ENCODE assay signal across 30 mouse cellular contexts in the genomic region with DNA sequence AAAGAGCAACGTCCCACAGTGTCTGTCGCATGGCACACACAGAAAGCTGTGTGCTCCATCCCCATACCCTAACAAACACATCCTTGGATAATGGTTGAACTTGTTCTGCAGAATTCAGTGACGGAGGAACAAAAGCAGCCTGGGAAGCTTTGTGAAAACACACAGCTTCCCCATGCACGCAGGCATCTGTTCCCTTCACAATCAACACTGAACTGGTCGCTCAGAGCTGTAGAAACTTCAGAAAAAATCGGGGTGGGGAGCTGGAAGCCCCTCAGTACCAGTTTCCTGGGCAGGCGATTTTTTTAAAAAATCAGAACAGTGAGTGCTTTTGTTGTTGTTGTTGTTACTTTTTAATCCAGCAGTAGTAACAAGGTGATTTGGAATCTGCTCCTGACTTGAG. TPM values are rescaled to one million over a fixed set of nuclear protein-coding genes. Genes with fewer than 3 reads are reported as not detected.
DNase-seq lines count a peak whose midpoint lies in the region; ATAC-seq and TF ChIP-seq lines count a peak whose summit lies in the region.
"Had no signal": no experiment of that assay in that cellular context is flagged by ENCODE, and none has a peak within 500 bp of the region (broad histone marks: within the 10 kb centered on the region; RNA-seq: fewer than 3 reads in every experiment).

No protein-coding gene starts in this region.

- no peak for DNase-seq in forebrain, embryonic 11.5 days (ENCODE audit: low spot score)
- peak; percentile 22 for DNase-seq in forebrain, postnatal 0 days
- no peak for DNase-seq in forebrain, embryonic 10.5 days (ENCODE audit: extremely low spot score, low spot score)
- no peak for DNase-seq in midbrain, embryonic 10.5 days (ENCODE audit: low spot score)
- no peak for DNase-seq in midbrain, embryonic 11.5 days (ENCODE audit: low spot score, missing footprints)
- DNase-seq: adrenal gland, postnatal 10 days; adrenal gland, postnatal 36 days; B cell, adult 2 months; cerebellum, adult 11-12 months; cerebellum, adult 8-10 months; cerebellum, postnatal 10 days; cerebellum, postnatal 36 days; gastrocnemius, postnatal 10 days; gastrocnemius, postnatal 36 days; heart, adult 2 months; heart, postnatal 14 days; heart, postnatal 4 days; kidney, adult 2 months had no signal

- H3K4me1 ChIP-seq in forebrain, embryonic 11.5 days (replicated peaks; ENCODE audit: control insufficient read depth, insufficient read depth, low read length): no peaks in the 10 kb centered on the region
- H3K4me1 ChIP-seq in forebrain, embryonic 16.5 days (replicated peaks; ENCODE audit: control insufficient read depth, insufficient read depth, low read length): peaks cover 4% of the 10 kb centered on the region; the same call in 1 of the 2 replicates
- H3K4me1 ChIP-seq in forebrain, postnatal 0 days (ENCODE audit: insufficient read depth): 0 out of 2 replicates have a peak, but pooled peaks cover 6% of the 10 kb centered on the region
- H3K4me1 ChIP-seq in forebrain, embryonic 10.5 days: peaks cover 8% of the 10 kb centered on the region
- peaks cover 11% of the 10 kb centered on the region for H3K4me1 ChIP-seq in midbrain, embryonic 10.5 days
- H3K4me1 ChIP-seq in midbrain, embryonic 11.5 days (ENCODE audit: control insufficient read depth, insufficient read depth, low read length): no peaks in the 10 kb centered on the region
- no peaks in the 10 kb centered on the region for H3K4me1 ChIP-seq in midbrain, embryonic 15.5 days
- H3K4me1 ChIP-seq in midbrain, embryonic 16.5 days (ENCODE audit: control insufficient read depth, insufficient read depth, low read length): no peaks in the 10 kb centered on the region
- H3K4me1 ChIP-seq: embryonic facial prominence, embryonic 12.5 days; embryonic facial prominence, embryonic 15.5 days; hindbrain, embryonic 15.5 days had no signal

- H3K27me3 ChIP-seq in forebrain, embryonic 11.5 days (ENCODE audit: control insufficient read depth, insufficient read depth, low read length): no peaks in the 10 kb centered on the region
- no peaks in the 10 kb centered on the region for H3K27me3 ChIP-seq in forebrain, embryonic 16.5 days (replicated peaks; ENCODE audit: control insufficient read depth, insufficient read depth, low read length)
- no peaks in the 10 kb centered on the region for H3K27me3 ChIP-seq in forebrain, postnatal 0 days (ENCODE audit: insufficient read depth, low read length)
- no peaks in the 10 kb centered on the region for H3K27me3 ChIP-seq in forebrain, embryonic 10.5 days (ENCODE audit: poor library complexity, severe bottlenecking)
- H3K27me3 ChIP-seq in midbrain, embryonic 10.5 days (ENCODE audit: low read depth, poor library complexity, severe bottlenecking): no peaks in the 10 kb centered on the region
- no peaks in the 10 kb centered on the region for H3K27me3 ChIP-seq in midbrain, embryonic 11.5 days (ENCODE audit: control insufficient read depth, insufficient read depth, low read length)
- H3K27me3 ChIP-seq in midbrain, embryonic 15.5 days (replicated peaks): no peaks in the 10 kb centered on the region
- no peaks in the 10 kb centered on the region for H3K27me3 ChIP-seq in midbrain, embryonic 16.5 days (ENCODE audit: control insufficient read depth, insufficient read depth, low read depth, low read length)
- H3K27me3 ChIP-seq: CH12.LX; embryonic facial prominence, embryonic 12.5 days; embryonic facial prominence, embryonic 15.5 days; heart, embryonic 13.5 days; hindbrain, embryonic 15.5 days; Patski had no signal

- 25% methylated on average over 7 of the region's 7 CpGs for WGBS in forebrain, embryonic 11.5 days
- 9% methylated on average over 7 of the region's 7 CpGs for WGBS in forebrain, embryonic 16.5 days
- WGBS in forebrain, postnatal 0 days: 9% methylated on average over 7 of the region's 7 CpGs
- WGBS in forebrain, embryonic 10.5 days: 39% methylated on average over 7 of the region's 7 CpGs
- WGBS in midbrain, embryonic 10.5 days: 44% methylated on average over 7 of the region's 7 CpGs
- WGBS in midbrain, embryonic 11.5 days: 40% methylated on average over 7 of the region's 7 CpGs
- 22% methylated on average over 7 of the region's 7 CpGs for WGBS in midbrain, embryonic 15.5 days
- WGBS in midbrain, embryonic 16.5 days: 17% methylated on average over 7 of the region's 7 CpGs

- no peaks in the 10 kb centered on the region for H3K9me3 ChIP-seq in forebrain, embryonic 11.5 days (ENCODE audit: control insufficient read depth, low read length)
- no peaks in the 10 kb centered on the region for H3K9me3 ChIP-seq in forebrain, embryonic 16.5 days (ENCODE audit: control insufficient read depth, low read length)
- H3K9me3 ChIP-seq in forebrain, postnatal 0 days (ENCODE audit: low read length): no peaks in the 10 kb centered on the region
- H3K9me3 ChIP-seq in forebrain, embryonic 10.5 days: no peaks in the 10 kb centered on the region
- H3K9me3 ChIP-seq in midbrain, embryonic 10.5 days (replicated peaks): no peaks in the 10 kb centered on the region
- no peaks in the 10 kb centered on the region for H3K9me3 ChIP-seq in midbrain, embryonic 11.5 days (ENCODE audit: control insufficient read depth, low read length)
- H3K9me3 ChIP-seq in midbrain, embryonic 15.5 days: no peaks in the 10 kb centered on the region
- no peaks in the 10 kb centered on the region for H3K9me3 ChIP-seq in midbrain, embryonic 16.5 days (replicated peaks; ENCODE audit: control insufficient read depth, low read length, poor library complexity, severe bottlenecking)
- H3K9me3 ChIP-seq: embryonic facial prominence, embryonic 12.5 days; embryonic facial prominence, embryonic 15.5 days; heart, embryonic 10.5 days; heart, embryonic 13.5 days; hindbrain, embryonic 15.5 days had no signal

- H3K9ac ChIP-seq in forebrain, embryonic 11.5 days (ENCODE audit: low read length): no peak overlapping the region
- H3K9ac ChIP-seq in forebrain, embryonic 16.5 days (replicated peaks; ENCODE audit: low read depth, low read length): no peak overlapping the region
- H3K9ac ChIP-seq in forebrain, postnatal 0 days: no peak overlapping the region
- no peak overlapping the region for H3K9ac ChIP-seq in midbrain, embryonic 11.5 days (ENCODE audit: low read length)
- no peak overlapping the region for H3K9ac ChIP-seq in midbrain, embryonic 15.5 days
- H3K9ac ChIP-seq in midbrain, embryonic 16.5 days (ENCODE audit: low read depth, low read length): no peak overlapping the region
- H3K9ac ChIP-seq: embryonic facial prominence, embryonic 12.5 days; embryonic facial prominence, embryonic 15.5 days; heart, embryonic 13.5 days; hindbrain, embryonic 15.5 days had no signal

- no peaks in the 10 kb centered on the region for H3K36me3 ChIP-seq in forebrain, embryonic 11.5 days (ENCODE audit: control insufficient read depth, insufficient read depth, low read length)
- H3K36me3 ChIP-seq in forebrain, embryonic 16.5 days (ENCODE audit: control insufficient read depth, insufficient read depth): no peaks in the 10 kb centered on the region
- no peaks in the 10 kb centered on the region for H3K36me3 ChIP-seq in forebrain, postnatal 0 days (ENCODE audit: insufficient read depth)
- no peaks in the 10 kb centered on the region for H3K36me3 ChIP-seq in forebrain, embryonic 10.5 days (replicated peaks)
- H3K36me3 ChIP-seq in midbrain, embryonic 10.5 days: no peaks in the 10 kb centered on the region
- H3K36me3 ChIP-seq in midbrain, embryonic 11.5 days (ENCODE audit: control insufficient read depth, insufficient read depth, low read length): no peaks in the 10 kb centered on the region
- no peaks in the 10 kb centered on the region for H3K36me3 ChIP-seq in midbrain, embryonic 15.5 days (replicated peaks)
- H3K36me3 ChIP-seq in midbrain, embryonic 16.5 days (ENCODE audit: control insufficient read depth, insufficient read depth, low read length): no peaks in the 10 kb centered on the region
- H3K36me3 ChIP-seq: embryonic facial prominence, embryonic 12.5 days; embryonic facial prominence, embryonic 15.5 days; heart, embryonic 10.5 days; heart, embryonic 13.5 days; hindbrain, embryonic 15.5 days had no signal

- H3K4me3 ChIP-seq in forebrain, embryonic 11.5 days (ENCODE audit: low read depth, low read length): no peak overlapping the region
- no peak overlapping the region for H3K4me3 ChIP-seq in forebrain, embryonic 16.5 days (replicated peaks; ENCODE audit: low read length)
- H3K4me3 ChIP-seq in forebrain, postnatal 0 days (ENCODE audit: low read depth, low read length): no peak overlapping the region
- no peak overlapping the region for H3K4me3 ChIP-seq in forebrain, embryonic 10.5 days
- H3K4me3 ChIP-seq in midbrain, embryonic 10.5 days: no peak overlapping the region
- no peak overlapping the region for H3K4me3 ChIP-seq in midbrain, embryonic 11.5 days (ENCODE audit: low read depth, low read length)
- H3K4me3 ChIP-seq in midbrain, embryonic 15.5 days: no peak overlapping the region
- no peak overlapping the region for H3K4me3 ChIP-seq in midbrain, embryonic 16.5 days (ENCODE audit: low read depth, low read length)
- H3K4me3 ChIP-seq: embryonic facial prominence, embryonic 12.5 days; embryonic facial prominence, embryonic 15.5 days; heart, adult 2 months; heart, embryonic 10.5 days; heart, embryonic 13.5 days; hindbrain, embryonic 15.5 days had no signal

- H3K4me2 ChIP-seq in forebrain, embryonic 11.5 days (ENCODE audit: low read depth, low read length, severe bottlenecking): no peak overlapping the region
- H3K4me2 ChIP-seq in forebrain, embryonic 16.5 days (ENCODE audit: low read length): no peak overlapping the region
- H3K4me2 ChIP-seq in forebrain, postnatal 0 days (ENCODE audit: low read depth): no peak overlapping the region
- H3K4me2 ChIP-seq in midbrain, embryonic 11.5 days: no peak overlapping the region
- H3K4me2 ChIP-seq in midbrain, embryonic 15.5 days: no peak overlapping the region
- no peak overlapping the region for H3K4me2 ChIP-seq in midbrain, embryonic 16.5 days (ENCODE audit: low read length)
- H3K4me2 ChIP-seq: embryonic facial prominence, embryonic 12.5 days; embryonic facial prominence, embryonic 15.5 days; heart, embryonic 13.5 days; hindbrain, embryonic 15.5 days had no signal

- no peak overlapping the region for H3K27ac ChIP-seq in forebrain, embryonic 11.5 days (ENCODE audit: low read depth, low read length)
- H3K27ac ChIP-seq in forebrain, embryonic 16.5 days (ENCODE audit: low read length): no peak overlapping the region
- no peak overlapping the region for H3K27ac ChIP-seq in forebrain, postnatal 0 days (ENCODE audit: low read depth, low read length)
- H3K27ac ChIP-seq in forebrain, embryonic 10.5 days: no peak overlapping the region
- peak overlapping the region; percentile 49; the same call in 1 of the 2 replicates for H3K27ac ChIP-seq in midbrain, embryonic 10.5 days (replicated peaks)
- no peak overlapping the region for H3K27ac ChIP-seq in midbrain, embryonic 11.5 days (ENCODE audit: low read depth, low read length)
- no peak overlapping the region for H3K27ac ChIP-seq in midbrain, embryonic 15.5 days
- no peak overlapping the region for H3K27ac ChIP-seq in midbrain, embryonic 16.5 days (ENCODE audit: low read length)
- H3K27ac ChIP-seq: embryonic facial prominence, embryonic 12.5 days; embryonic facial prominence, embryonic 15.5 days; heart, adult 2 months; heart, embryonic 10.5 days; heart, embryonic 13.5 days; hindbrain, embryonic 15.5 days had no signal

- TF ChIP-seq CTCF in forebrain, postnatal 0 days (IDR thresholded peaks at IDR 0.05; ENCODE audit: low read depth): no peak

- ATAC-seq in forebrain, embryonic 11.5 days (replicated peaks; ENCODE audit: low FRiP score): 0 out of 2 replicates have a peak, but pooled peaks have one; percentile 33
- no peak for ATAC-seq in forebrain, embryonic 16.5 days
- peak; percentile 59 for ATAC-seq in forebrain, postnatal 0 days
- no peak for ATAC-seq in midbrain, embryonic 11.5 days (ENCODE audit: low FRiP score)
- ATAC-seq in midbrain, embryonic 15.5 days (replicated peaks): 0 out of 2 replicates have a peak, but pooled peaks have one; percentile 42
- ATAC-seq in midbrain, embryonic 16.5 days: no peak
- ATAC-seq: intestine, postnatal 0 days; Patski had no signal

RNA-seq across cellular contexts. Expression of gene Lypd1, which starts 42.8 kb away (rescaled TPM):
- polyA plus RNA-seq in forebrain, embryonic 11.5 days (2014; fragmentation: Nextera tagmentation; extraction: Ambion mirVana): 3.1 and 5.1 TPM in 2 replicates
- 31.4 and 39.4 TPM in 2 replicates for polyA plus RNA-seq in forebrain, embryonic 16.5 days (2015; fragmentation: Nextera tagmentation; extraction: Ambion mirVana)
- total RNA-seq in forebrain, postnatal 0 days (2014; rRNA removed): 58.9 and 88.7 TPM in 2 replicates
- polyA plus RNA-seq in forebrain, postnatal 0 days (2015; fragmentation: Nextera tagmentation; extraction: Ambion mirVana): 51.1 and 76.1 TPM in 2 replicates
- 1.2 and 1.9 TPM in 2 replicates for polyA plus RNA-seq in forebrain, embryonic 10.5 days (2016; fragmentation: Nextera tagmentation; extraction: Ambion mirVana)
- polyA plus RNA-seq in midbrain, embryonic 10.5 days (2016; fragmentation: Nextera tagmentation; extraction: Ambion mirVana): 3.3 and 5.2 TPM in 2 replicates
- polyA plus RNA-seq in midbrain, embryonic 11.5 days (2014; fragmentation: Nextera tagmentation; extraction: Ambion mirVana): 4.3 and 5.3 TPM in 2 replicates
- 75.2 and 78.7 TPM in 2 replicates for polyA plus RNA-seq in midbrain, embryonic 15.5 days (2015; fragmentation: Nextera tagmentation; extraction: Ambion mirVana)
- polyA plus RNA-seq in midbrain, embryonic 16.5 days (2015; fragmentation: Nextera tagmentation; extraction: Ambion mirVana): 72.1 and 83.1 TPM in 2 replicates
- total RNA-seq: CH12.LX; gastrocnemius, adult 18-20 months; gastrocnemius, postnatal 36 days had no signal

Comparison
In these comparisons a context has a peak if more than half of its experiments do, and no peak if none do; other contexts are left out.
1. ATAC-seq: peak in forebrain, embryonic 11.5 days (single experiment), forebrain, postnatal 0 days (single experiment) and midbrain, embryonic 15.5 days (single experiment); none in forebrain, embryonic 16.5 days (single experiment), midbrain, embryonic 11.5 days (single experiment) and midbrain, embryonic 16.5 days (single experiment).